Mouse (Mus musculus) E14TG2a.4 (cell line): ENCODE measurements at regions not wholly inside any gene's neighbourhood (a gene's known extent, or its start where the extent isn't known, plus 50 kb on each side); places are given as distances from the start of the nearest gene placed in this dataset.

Experiments
- CTCF ChIP-seq: conservative IDR thresholded peaks from 2 replicates; pipeline ENCODE4 v1.5.1; 2014; ENCODE audit warnings: low read length
- NANOG ChIP-seq: IDR thresholded peaks from 2 replicates; pipeline ENCODE4 v1.6.1; 2014; ENCODE audit warnings: borderline replicate concordance, low read length, mixed read lengths
- POU5F1 ChIP-seq: IDR thresholded peaks from 2 replicates; pipeline ENCODE4 v1.6.1; 2014; ENCODE audit warnings: low read length, borderline replicate concordance

DNA sequence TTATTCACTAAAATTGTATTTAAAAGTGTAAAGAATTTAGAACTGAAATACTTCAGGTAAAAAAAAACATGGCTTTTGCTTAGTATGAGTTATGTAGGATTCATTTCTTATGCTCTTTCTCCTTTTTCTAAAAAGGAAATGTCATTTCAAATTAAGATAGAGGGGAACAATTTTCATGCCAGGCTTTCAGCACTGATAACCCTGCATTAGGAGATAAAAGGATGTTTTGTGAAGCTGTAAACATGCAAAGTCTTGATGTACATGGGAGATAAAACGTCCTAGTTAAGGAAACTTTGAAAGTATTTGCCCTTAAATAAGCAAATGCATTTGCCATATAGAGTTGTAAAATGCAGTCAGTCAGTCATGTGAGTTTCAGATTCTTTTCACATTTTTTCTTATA lies 1923.7 kb downstream of the Hace1 start:
- TF ChIP-seq CTCF = no peak
- no peak for TF ChIP-seq NANOG
- no peak for TF ChIP-seq POU5F1
